Mouse (Mus musculus) liver, embryonic 11.5 days (tissue): ENCODE results near the gene Tmprss6. TPM values are rescaled to one million over a fixed set of nuclear protein-coding genes. Genes with fewer than 3 reads are reported as not detected.

Source experiments
- ATAC-seq: fragments of 200-750 bp; cut with Nextera tagmentation; replicated peaks from 2 replicates; pipeline ENCODE4 v1.8.0; 2017; ENCODE audit warnings: moderate number of reproducible peaks, mild to moderate bottlenecking, moderate TSS enrichment, moderate library complexity; ENCODE audit not compliant: low FRiP score
- DNase-seq: peaks from one replicate; pipeline ENCODE4 v3.0.0-alpha.2; 2017; ENCODE audit warnings: low spot score
- H3K27ac ChIP-seq: fragments of 300-500 bp; sonication (generic); 2 replicates; pipeline ENCODE4 v1.5.1; 2014; ENCODE audit warnings: mild to moderate bottlenecking, low read depth, low read length, control low read depth
- H3K27me3 ChIP-seq: fragments of 300-500 bp; sonication (generic); replicated peaks from 2 replicates; pipeline ENCODE4 v1.6.1; 2014; ENCODE audit warnings: low read length, mixed read lengths; ENCODE audit not compliant: control insufficient read depth, insufficient read depth
- H3K36me3 ChIP-seq: fragments of 300-500 bp; sonication (generic); 2 replicates; pipeline ENCODE4 v1.6.1; 2014; ENCODE audit warnings: mild to moderate bottlenecking, low read length, moderate library complexity, mixed read lengths; ENCODE audit not compliant: control insufficient read depth, insufficient read depth
- H3K4me1 ChIP-seq: fragments of 300-500 bp; sonication (generic); replicated peaks from 2 replicates; pipeline ENCODE4 v1.6.1; 2014; ENCODE audit warnings: low read length, mixed read lengths; ENCODE audit not compliant: control insufficient read depth, insufficient read depth
- H3K4me2 ChIP-seq: fragments of 300-500 bp; sonication (generic); 2 replicates; pipeline ENCODE4 v1.6.1; 2014; ENCODE audit warnings: mild to moderate bottlenecking, control low read depth, moderate library complexity
- H3K4me3 ChIP-seq: fragments of 300-500 bp; sonication (generic); 2 replicates; pipeline ENCODE4 v1.5.1; 2014; ENCODE audit warnings: low read depth, low read length, control low read depth
- H3K9ac ChIP-seq: fragments of 300-500 bp; sonication (generic); 2 replicates; pipeline ENCODE4 v1.6.1; 2014; ENCODE audit warnings: low read depth, low read length, control low read depth
- H3K9me3 ChIP-seq: fragments of 300-500 bp; sonication (generic); 2 replicates; pipeline ENCODE4 v1.6.1; 2016; ENCODE audit warnings: low read length, inconsistent platforms, mixed read lengths; ENCODE audit not compliant: control insufficient read depth
- WGBS: fragments of 180-500 bp; shearing (Covaris S2); extraction: QIAGEN DNeasy Blood & Tissue Kit; methylation state at CpG from one replicate; pipeline ENCODE4 v1.1.7; 2014; 5-methylcytosine and 5-hydroxymethylcytosine counted together
- polyA plus RNA-seq: library from polyadenylated mRNA; unstranded; fragments of >200 nt; fragmentation: Nextera tagmentation; extraction: Ambion mirVana; gene quantifications from 2 replicates; pipeline ENCODE4 v1.2.1, GENCODE M21; 2014

Tmprss6 gene
- polyA plus RNA-seq, 1 experiment from 2014 or later, result 7.0 TPM

DNA sequence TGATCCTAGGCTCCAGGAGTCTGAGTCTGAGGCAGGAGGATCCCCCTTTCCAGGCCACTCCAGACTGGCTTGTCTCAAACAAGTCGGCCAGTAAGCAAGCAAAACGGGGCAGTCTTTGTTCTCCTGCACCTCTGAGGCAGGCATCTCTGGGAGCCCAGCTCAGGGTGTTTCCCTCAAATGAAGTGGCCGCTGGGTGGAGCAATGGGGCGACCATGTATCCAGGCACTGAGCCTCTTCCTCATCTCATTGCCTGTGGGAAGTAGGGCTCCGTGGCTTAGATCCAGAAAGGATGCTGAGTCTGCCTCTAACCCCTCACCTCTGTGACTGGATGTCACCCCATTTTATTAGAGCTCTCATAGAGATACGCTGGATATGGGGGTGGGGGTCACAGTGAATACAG is 1.6 kb downstream of the Tmprss6 start:
- Histone ChIP-seq H3K9me3 (no peaks in the 10 kb centered on the region), H3K4me2 (peak overlapping the region; percentile 2; the same call in 1 of the 2 replicates), H3K27me3 (no peaks in the 10 kb centered on the region), H3K4me1 (peaks cover 2% of the 10 kb centered on the region), H3K4me3 (no peak overlapping the region), H3K36me3 (no peaks in the 10 kb centered on the region), H3K9ac (no peak overlapping the region), H3K27ac (no peak overlapping the region)
- DNase-seq (no peak), ATAC-seq (no peak)
- WGBS, result 30% methylated on average over 6 of the region's 6 CpGs

DNA sequence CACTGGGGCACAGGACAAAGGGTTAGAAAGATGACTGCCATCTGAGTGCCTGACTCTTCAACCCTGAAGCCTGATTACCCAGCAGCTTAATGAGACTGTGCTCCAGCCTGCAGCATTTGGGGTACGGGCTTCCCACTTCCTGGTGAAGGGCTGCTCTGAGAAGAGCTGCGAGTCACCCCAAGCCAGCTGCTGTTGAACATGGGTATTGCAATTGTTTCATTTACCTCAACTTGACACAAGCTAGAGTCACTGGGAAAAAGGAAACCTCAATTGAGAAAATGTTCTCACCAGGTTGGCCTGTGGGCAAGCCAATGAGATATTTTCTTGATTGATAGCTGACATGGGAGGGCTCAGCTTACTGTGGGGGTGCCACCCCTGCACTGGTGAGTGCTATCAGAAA is 5.5 kb downstream of the Tmprss6 start:
- no peak overlapping the region for H3K27ac ChIP-seq
- DNase-seq (no peak), ATAC-seq (no peak)
- H3K4me2 ChIP-seq, result no peak overlapping the region
- no peaks in the 10 kb centered on the region for H3K9me3 ChIP-seq
- H3K36me3 ChIP-seq, result no peaks in the 10 kb centered on the region
- H3K4me3 ChIP-seq, result no peak overlapping the region
- H3K4me1 ChIP-seq, result no peaks in the 10 kb centered on the region; the same call in 1 of the 2 replicates
- no peaks in the 10 kb centered on the region for H3K27me3 ChIP-seq
- H3K9ac ChIP-seq, result no peak overlapping the region
- 44% methylated on average over 2 of the region's 2 CpGs for WGBS

DNA sequence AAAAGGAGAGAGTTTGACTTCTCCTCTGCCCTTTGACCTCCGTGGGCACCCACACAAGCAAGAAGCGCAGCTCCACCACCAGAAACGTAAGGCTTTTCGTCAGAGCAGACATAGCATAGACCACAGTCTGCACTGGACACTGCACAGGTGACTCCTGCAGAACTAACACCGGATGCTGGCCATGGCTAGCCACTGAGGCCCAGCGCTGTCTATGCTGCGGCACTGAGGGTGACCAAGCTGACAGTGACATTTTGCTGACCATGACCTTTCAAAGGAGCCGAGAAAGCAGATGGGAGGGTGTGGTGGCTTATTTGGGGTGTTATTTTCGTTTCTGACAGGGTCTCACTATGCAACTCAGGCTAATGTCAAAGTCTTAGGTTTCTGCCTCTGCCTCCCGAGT is 11.2 kb downstream of the Tmprss6 start:
- 0 out of 2 replicates have a peak, but pooled peaks cover 4% of the 10 kb centered on the region for H3K27me3 ChIP-seq
- DNase-seq (no peak), ATAC-seq (no peak)
- no peak overlapping the region for H3K4me2 ChIP-seq
- no peaks in the 10 kb centered on the region for H3K36me3 ChIP-seq
- no peak overlapping the region for H3K27ac ChIP-seq
- WGBS, result 74% methylated on average over 10 of the region's 10 CpGs
- no peaks in the 10 kb centered on the region for H3K4me1 ChIP-seq
- H3K9ac ChIP-seq, result no peak overlapping the region
- H3K4me3 ChIP-seq, result no peak overlapping the region
- H3K9me3 ChIP-seq, result no peaks in the 10 kb centered on the region

DNA sequence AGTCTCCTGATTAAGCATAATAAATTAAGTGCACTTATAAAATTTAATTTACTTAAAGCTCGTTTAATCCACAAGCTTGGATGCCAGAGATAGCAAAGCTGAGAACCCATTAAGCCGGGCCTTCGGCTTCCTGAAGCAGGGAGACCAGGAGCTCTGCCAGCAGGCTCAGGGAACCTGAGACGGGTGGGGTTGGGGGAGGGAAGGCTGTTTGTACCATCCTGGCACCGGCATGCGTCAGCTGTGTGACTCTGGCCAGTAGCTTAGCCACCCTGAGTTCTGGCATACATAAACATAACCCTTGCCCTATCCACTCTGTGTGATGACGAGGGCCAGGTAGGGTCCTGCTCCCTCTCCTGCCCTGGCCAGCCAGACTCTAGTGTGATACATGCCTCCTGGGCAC is 12.4 kb downstream of the Tmprss6 start:
- H3K27me3 ChIP-seq, result 0 out of 2 replicates have a peak, but pooled peaks cover 4% of the 10 kb centered on the region
- H3K27ac ChIP-seq, result no peak overlapping the region
- WGBS, result 55% methylated on average over 7 of the region's 7 CpGs
- H3K36me3 ChIP-seq, result no peaks in the 10 kb centered on the region
- ATAC-seq (no peak), DNase-seq (no peak)
- H3K4me3 ChIP-seq, result no peak overlapping the region
- H3K4me2 ChIP-seq, result no peak overlapping the region
- no peak overlapping the region for H3K9ac ChIP-seq
- H3K9me3 ChIP-seq, result no peaks in the 10 kb centered on the region
- no peaks in the 10 kb centered on the region for H3K4me1 ChIP-seq

- Histone ChIP-seq H3K4me2 (no peak overlapping the region), H3K9me3 (no peaks in the 10 kb centered on the region), H3K9ac (no peak overlapping the region), H3K27ac (no peak overlapping the region), H3K27me3 (0 out of 2 replicates have a peak, but pooled peaks cover 4% of the 10 kb centered on the region), H3K36me3 (no peaks in the 10 kb centered on the region), H3K4me3 (no peak overlapping the region), H3K4me1 (peaks cover 4% of the 10 kb centered on the region)
- 62% methylated on average over 4 of the region's 4 CpGs for WGBS
- ATAC-seq (no peak), DNase-seq (no peak)
Measured at GRCm38 (mm10) chr15:78455168-78455567, 13.3 kb downstream of the Tmprss6 start.

DNA sequence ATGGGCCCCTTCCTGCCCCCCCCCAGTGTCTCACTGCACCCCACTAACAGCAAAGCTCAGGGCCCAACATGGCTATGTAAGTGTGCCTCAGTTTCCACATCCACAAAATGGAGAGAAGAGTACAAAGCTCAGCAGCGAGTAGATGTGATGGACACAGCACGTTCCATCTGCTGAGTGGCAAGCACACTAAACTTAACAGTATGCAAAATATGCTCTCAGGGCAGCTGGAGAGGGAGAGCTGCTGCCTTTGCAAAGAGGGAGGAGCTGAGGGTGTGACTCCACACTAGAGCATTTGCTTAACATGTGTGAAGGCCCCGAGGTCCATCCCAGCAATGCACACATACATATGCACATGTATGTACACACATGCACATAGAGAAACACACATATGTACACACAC is 15.5 kb downstream of the Tmprss6 start:
- Histone ChIP-seq H3K9ac (no peak overlapping the region), H3K27me3 (0 out of 2 replicates have a peak, but pooled peaks cover 4% of the 10 kb centered on the region), H3K4me3 (no peak overlapping the region), H3K27ac (no peak overlapping the region), H3K9me3 (no peaks in the 10 kb centered on the region), H3K4me2 (no peak overlapping the region), H3K36me3 (no peaks in the 10 kb centered on the region), H3K4me1 (peaks cover 19% of the 10 kb centered on the region)
- DNase-seq (no peak), ATAC-seq (no peak)
- 82% methylated on average over 3 of the region's 3 CpGs for WGBS

DNA sequence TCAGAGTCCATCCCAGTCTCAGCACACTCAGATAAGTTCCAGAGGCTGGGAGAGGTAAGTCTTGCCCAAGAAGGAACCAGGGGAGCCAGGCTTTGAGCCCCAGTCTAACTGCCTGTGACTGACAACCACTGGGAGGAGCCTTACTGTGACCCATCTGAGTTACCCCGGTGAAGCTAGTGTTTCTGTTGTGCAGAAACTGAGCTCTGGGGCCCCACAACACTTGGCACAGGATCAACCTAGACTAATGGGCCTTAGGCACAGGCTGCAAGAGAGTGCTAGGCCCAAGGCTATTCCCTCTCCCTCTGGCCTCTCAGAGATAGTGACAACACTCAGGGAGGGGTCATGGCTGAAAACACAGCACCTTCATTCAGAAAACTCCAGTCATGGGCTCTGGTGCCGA is 17.2 kb downstream of the Tmprss6 start:
- 76% methylated on average over 2 of the region's 2 CpGs for WGBS
- H3K9ac ChIP-seq, result no peak overlapping the region

GRCm38 (mm10) chr15:78450419-78450768 is 18.0 kb downstream of the Tmprss6 start:
- H3K27ac ChIP-seq, result peak overlapping the region; percentile 33
- ATAC-seq, result no peak

More for the DNA sequence above, 17.2 kb downstream of the Tmprss6 start:
- Histone ChIP-seq H3K27me3 (0 out of 2 replicates have a peak, but pooled peaks cover 4% of the 10 kb centered on the region), H3K4me3 (no peak overlapping the region), H3K4me1 (peaks cover 19% of the 10 kb centered on the region), H3K4me2 (no peak overlapping the region), H3K27ac (no peak overlapping the region), H3K36me3 (no peaks in the 10 kb centered on the region), H3K9me3 (no peaks in the 10 kb centered on the region)
- ATAC-seq (no peak), DNase-seq (no peak)

DNA sequence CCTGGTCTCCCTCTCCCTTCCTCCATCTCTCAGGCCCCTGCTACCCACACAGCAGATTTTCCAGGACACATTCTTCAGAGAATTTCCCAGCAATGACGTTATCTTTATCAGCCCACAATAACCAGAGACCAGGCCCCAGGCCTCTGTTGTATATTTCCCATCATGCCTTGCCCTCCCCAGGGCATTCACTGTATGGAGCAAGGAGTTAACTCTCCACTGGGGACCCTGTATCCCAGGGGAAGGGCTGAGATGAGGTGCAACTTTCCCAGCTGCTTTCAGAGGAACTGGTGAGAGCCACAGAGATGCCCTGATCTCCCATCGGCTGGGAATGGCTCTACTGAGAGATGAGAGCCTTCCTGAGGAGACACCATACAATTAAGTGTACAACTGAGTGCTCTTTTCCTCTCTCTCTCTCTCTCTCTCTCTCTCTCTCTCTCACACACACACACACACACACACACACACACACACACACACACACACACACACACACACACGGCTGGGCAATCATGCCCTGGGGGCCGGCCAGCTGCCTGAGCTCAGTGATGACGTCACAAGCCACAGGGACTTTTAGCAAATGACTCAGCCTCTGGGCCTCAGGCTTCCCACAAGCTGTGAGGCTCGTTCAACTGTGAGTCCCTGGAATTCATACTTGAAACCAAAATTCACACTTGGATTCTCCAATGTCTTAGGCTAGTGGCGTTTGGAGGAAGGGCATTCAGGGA is 18.6 kb downstream of the Tmprss6 start:
- ATAC-seq (no peak), DNase-seq (peak; percentile 44)
- H3K4me2 ChIP-seq, result no peak overlapping the region; the same call in 1 of the 2 replicates
- H3K36me3 ChIP-seq, result no peaks in the 10 kb centered on the region
- no peak overlapping the region for H3K4me3 ChIP-seq
- 0 out of 2 replicates have a peak, but pooled peaks cover 2% of the 10 kb centered on the region for H3K27me3 ChIP-seq
- H3K27ac ChIP-seq, result peak overlapping the region; percentile 56
- H3K9me3 ChIP-seq, result no peaks in the 10 kb centered on the region
- WGBS, result 26% methylated on average over 7 of the region's 7 CpGs
- H3K9ac ChIP-seq, result no peak overlapping the region
- H3K4me1 ChIP-seq, result peaks cover 19% of the 10 kb centered on the region

More at GRCm38 (mm10) chr15:78450419-78450768, 18.0 kb downstream of the Tmprss6 start:
- 0 out of 2 replicates have a peak, but pooled peaks cover 4% of the 10 kb centered on the region for H3K27me3 ChIP-seq
- no peaks in the 10 kb centered on the region for H3K9me3 ChIP-seq
- no peaks in the 10 kb centered on the region for H3K36me3 ChIP-seq
- no peak overlapping the region for H3K9ac ChIP-seq
- no peak overlapping the region for H3K4me2 ChIP-seq
- 82% methylated on average over 6 of the region's 6 CpGs for WGBS
- no peak overlapping the region for H3K4me3 ChIP-seq
- H3K4me1 ChIP-seq, result peaks cover 19% of the 10 kb centered on the region
- no peak for DNase-seq
